Mouse (Mus musculus) CH12.LX (cell line): ENCODE data around the gene Robo1. TPM values are rescaled to one million over a fixed set of nuclear protein-coding genes. Genes with fewer than 3 reads are reported as not detected.

Source experiments
- DNase-seq: peaks from one replicate; pipeline ENCODE4 v3.0.0-alpha.2; 2013; ENCODE audit errors: extremely low read depth
- H3K27ac ChIP-seq: 2 replicates; pipeline ENCODE4 v1.5.1; 2012; ENCODE audit warnings: low read depth, mild to moderate bottlenecking, control low read depth, moderate library complexity; ENCODE audit not compliant: insufficient read depth
- H3K27me3 ChIP-seq: replicated peaks from 2 replicates; pipeline ENCODE3; 2012; ENCODE audit warnings: inconsistent platforms
- H3K36me3 ChIP-seq, 2 experiments: replicated peaks in 1 of 2; 2 replicates each; pipeline versions ENCODE3 to v1.6.1; 2012; ENCODE audit warnings: inconsistent platforms in 1 of 2, low read length in 1 of 2, mild to moderate bottlenecking in 1 of 2, mixed read lengths in 1 of 2, moderate library complexity in 1 of 2; ENCODE audit not compliant: control insufficient read depth in 1 of 2, insufficient read depth in 1 of 2
- H3K4me1 ChIP-seq, 2 experiments: 2 replicates each; pipeline ENCODE4 v1.6.1; 2012; ENCODE audit warnings: inconsistent platforms in 1 of 2, moderate library complexity in 1 of 2; ENCODE audit not compliant: insufficient read depth in 2 of 2, control insufficient read depth in 1 of 2
- H3K4me2 ChIP-seq: 2 replicates; pipeline ENCODE4 v1.6.1; 2012; ENCODE audit warnings: low read depth, mild to moderate bottlenecking, control low read depth; ENCODE audit not compliant: poor library complexity, insufficient read depth, severe bottlenecking
- H3K4me3 ChIP-seq, 3 experiments: fragments of 150-350 bp in 1 of 3; sonication (generic) in 1 of 3; replicated peaks in 1 of 3; 2 replicates each; pipeline versions ENCODE3 to v1.5.1; 2011 to 2012; ENCODE audit warnings: low read depth in 2 of 3, low read length in 2 of 3, mild to moderate bottlenecking in 2 of 3, moderate library complexity in 2 of 3, control low read depth in 1 of 3, improper control_type of control experiment in 1 of 3, inconsistent platforms in 1 of 3, mixed read lengths in 1 of 3; ENCODE audit not compliant: poor library complexity in 1 of 3
- H3K79me2 ChIP-seq: replicated peaks from 2 replicates; pipeline ENCODE4 v1.6.1; 2012; ENCODE audit warnings: mild to moderate bottlenecking, moderate library complexity; ENCODE audit not compliant: control insufficient read depth, poor library complexity, insufficient read depth, severe bottlenecking; ENCODE audit errors: extremely low read depth
- H3K9ac ChIP-seq: 2 replicates; pipeline ENCODE4 v1.6.1; 2012; ENCODE audit warnings: low read depth, mild to moderate bottlenecking, control low read depth, moderate library complexity; ENCODE audit not compliant: insufficient read depth
- H3K9me3 ChIP-seq: replicated peaks from 2 replicates; pipeline ENCODE3; 2012; ENCODE audit warnings: low read length, inconsistent platforms, mixed read lengths
- CHD2 ChIP-seq: IDR thresholded peaks from 2 replicates; pipeline ENCODE4 v1.6.1; 2011; ENCODE audit warnings: low read length, improper control_type of control experiment
- CTCF ChIP-seq, 2 experiments: IDR thresholded peaks in 1 of 2; conservative IDR thresholded peaks in 1 of 2; 2 replicates each; pipeline ENCODE4 v1.5.1; 2011 to 2012; ENCODE audit warnings: low read depth in 2 of 2, low read length in 2 of 2, improper control_type of control experiment in 1 of 2, inconsistent platforms in 1 of 2, mild to moderate bottlenecking in 1 of 2, moderate library complexity in 1 of 2
- ELF1 ChIP-seq: IDR thresholded peaks from 2 replicates; pipeline ENCODE4 v1.6.1; 2014; ENCODE audit warnings: low read depth, mild to moderate bottlenecking, inconsistent platforms, low read length, improper control_type of control experiment
- EP300 ChIP-seq: IDR thresholded peaks from 2 replicates; pipeline ENCODE4 v1.6.1; 2011; ENCODE audit warnings: low read length, improper control_type of control experiment
- ETS1 ChIP-seq: conservative IDR thresholded peaks from 2 replicates; pipeline ENCODE4 v1.6.1; 2012; ENCODE audit warnings: low read depth, mild to moderate bottlenecking, inconsistent platforms, low read length, improper control_type of control experiment, moderate library complexity
- GABPA ChIP-seq: IDR thresholded peaks from 2 replicates; pipeline ENCODE4 v1.6.1; 2012; ENCODE audit warnings: low read depth, low read length, improper control_type of control experiment, inconsistent platforms; ENCODE audit not compliant: insufficient replicate concordance
- IRF4 ChIP-seq: IDR thresholded peaks from 2 replicates; pipeline ENCODE4 v1.6.1; 2014; ENCODE audit warnings: low read depth, mild to moderate bottlenecking, inconsistent platforms, low read length, improper control_type of control experiment
- JUN ChIP-seq: IDR thresholded peaks from 2 replicates; pipeline ENCODE4 v1.6.1; 2011; ENCODE audit warnings: low read depth, mild to moderate bottlenecking, low read length, improper control_type of control experiment, moderate library complexity; ENCODE audit not compliant: insufficient read depth
- MAFK ChIP-seq: IDR thresholded peaks from 2 replicates; pipeline ENCODE4 v1.6.1; 2011; ENCODE audit warnings: low read length, improper control_type of control experiment; ENCODE audit not compliant: insufficient replicate concordance
- MAX ChIP-seq: IDR thresholded peaks from 2 replicates; pipeline ENCODE4 v1.6.1; 2011; ENCODE audit warnings: low read length, improper control_type of control experiment
- MEF2A ChIP-seq: IDR thresholded peaks from 2 replicates; pipeline ENCODE4 v1.6.1; 2014; ENCODE audit warnings: low read depth, mild to moderate bottlenecking, inconsistent platforms, low read length, improper control_type of control experiment, borderline replicate concordance
- MXI1 ChIP-seq: IDR thresholded peaks from 2 replicates; pipeline ENCODE4 v1.6.1; 2011; ENCODE audit warnings: mild to moderate bottlenecking, low read depth, low read length, improper control_type of control experiment
- MYC ChIP-seq: IDR thresholded peaks from 2 replicates; pipeline ENCODE4 v1.6.1; 2011; ENCODE audit warnings: low read depth, mild to moderate bottlenecking, improper control_type of control experiment, low read length
- NRF1 ChIP-seq: IDR thresholded peaks from 2 replicates; pipeline ENCODE4 v1.6.1; 2014; ENCODE audit warnings: low read depth, mild to moderate bottlenecking, inconsistent platforms, low read length, improper control_type of control experiment, moderate library complexity
- POLR2A ChIP-seq: IDR thresholded peaks from 2 replicates; pipeline ENCODE4 v1.6.1; 2011; ENCODE audit warnings: low read depth, mild to moderate bottlenecking, improper control_type of control experiment, low read length
- RAD21 ChIP-seq: IDR thresholded peaks from 2 replicates; pipeline ENCODE4 v1.6.1; 2011; ENCODE audit warnings: low read depth, mild to moderate bottlenecking, low read length, improper control_type of control experiment, moderate library complexity
- RCOR1 ChIP-seq: conservative IDR thresholded peaks from 2 replicates; pipeline ENCODE4 v1.6.1; 2012; ENCODE audit warnings: low read depth, mild to moderate bottlenecking, inconsistent platforms, low read length, improper control_type of control experiment
- SIN3A ChIP-seq: IDR thresholded peaks from 2 replicates; pipeline ENCODE4 v1.6.1; 2012; ENCODE audit warnings: low read length, improper control_type of control experiment, inconsistent platforms
- SMC3 ChIP-seq: IDR thresholded peaks from 2 replicates; pipeline ENCODE4 v1.6.1; 2011; ENCODE audit warnings: low read depth, low read length, improper control_type of control experiment
- TBP ChIP-seq: conservative IDR thresholded peaks from 2 replicates; pipeline ENCODE4 v1.6.1; 2011; ENCODE audit warnings: low read depth, low read length, improper control_type of control experiment
- USF1 ChIP-seq: IDR thresholded peaks from 2 replicates; pipeline ENCODE4 v1.6.1; 2014; ENCODE audit warnings: low read depth, mild to moderate bottlenecking, inconsistent platforms, low read length, improper control_type of control experiment
- USF2 ChIP-seq: conservative IDR thresholded peaks from 2 replicates; pipeline ENCODE4 v1.6.1; 2011; ENCODE audit warnings: low read depth, low read length, improper control_type of control experiment
- ZC3H11A ChIP-seq: IDR thresholded peaks from 2 replicates; pipeline ENCODE4 v1.6.1; 2012; ENCODE audit warnings: low read depth, mild to moderate bottlenecking, inconsistent platforms, low read length, improper control_type of control experiment
- ZKSCAN1 ChIP-seq: IDR thresholded peaks from 2 replicates; pipeline ENCODE4 v1.6.1; 2012; ENCODE audit warnings: low read depth, inconsistent platforms, low read length, improper control_type of control experiment, borderline replicate concordance
- dilution Hi-C: fragments of 300-500 bp; cut with MboI; formaldehyde crosslinking; loops from 2 replicates; pipeline ENCODE4 v1.14.3; 2020; ENCODE audit warnings: low sequenced_read_pairs; ENCODE audit not compliant: extremely low pct_unique_long_range_greater_than_20kb, extremely low pct_ligation_motif_present
- in situ Hi-C: fragments of 300-500 bp; cut with MboI; formaldehyde crosslinking; loops from 3 replicates; pipeline ENCODE4 v1.14.3; 2019; ENCODE audit warnings: low sequenced_read_pairs, low pct_ligation_motif_present, low pct_unique_long_range_greater_than_20kb, mixed read lengths
- polyA plus RNA-seq: library from polyadenylated mRNA; unstranded; fragments of >175 nt; gene quantifications from 2 replicates; pipeline ENCODE4 v1.2.1, GENCODE M21; 2012; ENCODE audit warnings: low read depth; ENCODE audit not compliant: insufficient read length
- total RNA-seq, 2 experiments: library from RNA; depleted of rRNA; stranded (reverse); fragments of 300-350 nt in 1 of 2; fragments of >200 nt in 1 of 2; gene quantifications; 2 replicates each; pipeline ENCODE4 v1.2.3; 2012 to 2014

Robo1 gene
- total and polyA plus RNA-seq, 3 experiments = not detected

GRCm38 (mm10) chr16:72765128-72765913 lies 457.2 kb downstream of the Robo1 start:
- peaks cover 32% of the 10 kb centered on the region for H3K9me3 ChIP-seq
- no peak overlapping the region for H3K4me3 ChIP-seq
- no peaks in the 10 kb centered on the region for H3K27me3 ChIP-seq
- no peaks in the 10 kb centered on the region for H3K79me2 ChIP-seq
- TF ChIP-seq POLR2A (no peak), SMC3 (no peak), IRF4 (no peak), ZKSCAN1 (no peak), JUN (no peak), MXI1 (no peak), MEF2A (no peak), ETS1 (no peak), ELF1 (no peak), USF2 (no peak), ZC3H11A (no peak)
- H3K4me1 ChIP-seq = no peaks in the 10 kb centered on the region
- in situ Hi-C loops (no loop called here), dilution Hi-C loops (no loop called here)
- H3K27ac ChIP-seq = no peak overlapping the region
- H3K9ac ChIP-seq = no peak overlapping the region
- H3K4me2 ChIP-seq = no peak overlapping the region
- no peak for DNase-seq
- no peaks in the 10 kb centered on the region for H3K36me3 ChIP-seq

- no peak overlapping the region for H3K9ac ChIP-seq
- H3K9me3 ChIP-seq = peaks cover 46% of the 10 kb centered on the region
- no peaks in the 10 kb centered on the region for H3K79me2 ChIP-seq
- H3K36me3 ChIP-seq = no peaks in the 10 kb centered on the region
- no peak overlapping the region for H3K27ac ChIP-seq
- H3K4me3 ChIP-seq = no peak overlapping the region
- DNase-seq = no peak
- H3K27me3 ChIP-seq = no peaks in the 10 kb centered on the region
- in situ Hi-C loops (no loop called here), dilution Hi-C loops (no loop called here)
- no peak overlapping the region for H3K4me2 ChIP-seq
- no peak for TF ChIP-seq CTCF (conservative IDR thresholded peaks at IDR 0.05 in 1 of 2, IDR thresholded peaks at IDR 0.05 in 1 of 2; ENCODE audit: low read depth in 2 of 2, low read length in 2 of 2)
- no peaks in the 10 kb centered on the region for H3K4me1 ChIP-seq
Measured at GRCm38 (mm10) chr16:72769214-72769834, 461.2 kb downstream of the Robo1 start.

- H3K9ac ChIP-seq = no peak overlapping the region
- H3K27me3 ChIP-seq = no peaks in the 10 kb centered on the region
- no peaks in the 10 kb centered on the region for H3K79me2 ChIP-seq
- H3K4me2 ChIP-seq = no peak overlapping the region
- no peak overlapping the region for H3K27ac ChIP-seq
- no peak overlapping the region for H3K4me3 ChIP-seq
- no peak for DNase-seq
- in situ Hi-C loops (no loop called here), dilution Hi-C loops (no loop called here)
- no peaks in the 10 kb centered on the region for H3K36me3 ChIP-seq
- H3K9me3 ChIP-seq = peaks cover 45% of the 10 kb centered on the region
- no peaks in the 10 kb centered on the region for H3K4me1 ChIP-seq
- TF ChIP-seq USF1 (no peak), SIN3A (no peak), ETS1 (no peak), EP300 (no peak), RAD21 (no peak), ZKSCAN1 (no peak), MAX (no peak), IRF4 (no peak), MAFK (no peak), MYC (no peak), USF2 (no peak), ZC3H11A (no peak), NRF1 (no peak), GABPA (no peak), CHD2 (no peak), TBP (no peak), RCOR1 (no peak), JUN (no peak)
Measured at GRCm38 (mm10) chr16:72772348-72772747, 464.2 kb downstream of the Robo1 start.
